Mouse (Mus musculus) bone marrow macrophage, adult 2 months (primary cell): ENCODE data around the gene Baiap2.

ENCODE experiments used
- CTCF ChIP-seq: IDR thresholded peaks from 2 replicates; pipeline ENCODE4 v1.5.1; 2012; ENCODE audit warnings: low read depth, mild to moderate bottlenecking, low read length, moderate library complexity
- POLR2A ChIP-seq: IDR thresholded peaks from 2 replicates; pipeline ENCODE4 v1.6.1; 2012; ENCODE audit warnings: mild to moderate bottlenecking, low read depth, low read length, borderline replicate concordance

DNA sequence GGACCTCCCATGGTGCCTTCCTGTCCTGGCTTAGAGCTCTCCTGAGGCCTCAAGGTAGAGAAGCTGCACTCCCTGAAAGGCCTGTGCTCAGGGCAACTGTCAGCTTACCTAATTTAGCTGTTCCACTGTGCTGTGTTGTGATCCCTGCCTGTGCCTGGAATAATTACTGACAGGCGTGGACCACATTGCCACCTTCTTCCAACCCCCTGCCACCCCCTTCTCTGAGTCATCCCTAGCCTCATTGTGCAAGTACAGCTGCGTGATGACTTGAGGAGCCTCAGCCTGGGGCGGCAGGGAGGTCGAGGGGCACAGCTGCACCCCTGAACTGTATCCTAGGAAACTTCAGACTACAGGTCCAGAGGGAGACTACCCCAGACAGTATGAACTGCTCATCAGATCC, 5.7 kb downstream of the Baiap2 start:
- TF ChIP-seq CTCF (no peak), POLR2A (no peak)
